Mouse (Mus musculus) forebrain, embryonic 13.5 days (tissue): Measurements from ENCODE around the gene Gm3138. TPM values are rescaled to one million over a fixed set of nuclear protein-coding genes. Genes with fewer than 3 reads are reported as not detected.
"Not testable (repeated sequence)": the region's sequence is repeated elsewhere in the genome, so short reads cannot be mapped to it uniquely, and the experiment has no call there.

Experiments
- ATAC-seq: fragments of 200-750 bp; cut with Nextera tagmentation; 2 replicates; pipeline ENCODE4 v1.8.0; 2017
- H3K27ac ChIP-seq: fragments of 300-500 bp; sonication (generic); 2 replicates; pipeline ENCODE4 v1.5.1; 2015; ENCODE audit warnings: inconsistent platforms, mild to moderate bottlenecking, moderate library complexity
- H3K27me3 ChIP-seq: fragments of 300-500 bp; sonication (generic); 2 replicates; pipeline ENCODE4 v1.6.1; 2015; ENCODE audit warnings: mild to moderate bottlenecking, inconsistent platforms
- H3K36me3 ChIP-seq: fragments of 300-500 bp; sonication (generic); 2 replicates; pipeline ENCODE4 v1.6.1; 2015; ENCODE audit warnings: mild to moderate bottlenecking, inconsistent platforms; ENCODE audit not compliant: poor library complexity, severe bottlenecking
- H3K4me1 ChIP-seq: fragments of 300-500 bp; sonication (generic); 2 replicates; pipeline ENCODE4 v1.6.1; 2015; ENCODE audit warnings: inconsistent platforms
- H3K4me2 ChIP-seq: fragments of 300-500 bp; sonication (generic); 2 replicates; pipeline ENCODE4 v1.6.1; 2015; ENCODE audit warnings: inconsistent platforms, mild to moderate bottlenecking, moderate library complexity
- H3K4me3 ChIP-seq: fragments of 300-500 bp; sonication (generic); 2 replicates; pipeline ENCODE4 v1.5.1; 2015; ENCODE audit warnings: mild to moderate bottlenecking, inconsistent platforms
- H3K9ac ChIP-seq: fragments of 300-500 bp; sonication (generic); 2 replicates; pipeline ENCODE4 v1.6.1; 2015; ENCODE audit warnings: mild to moderate bottlenecking, inconsistent platforms
- H3K9me3 ChIP-seq: fragments of 300-500 bp; sonication (generic); replicated peaks from 2 replicates; pipeline ENCODE4 v1.6.1; 2016; ENCODE audit warnings: inconsistent platforms
- WGBS: fragments of 180-500 bp; shearing (Covaris S2); methylation state at CpG from one replicate; pipeline ENCODE4 v1.1.7; 2015; 5-methylcytosine and 5-hydroxymethylcytosine counted together
- polyA plus RNA-seq: library from polyadenylated mRNA; unstranded; fragments of >200 nt; fragmentation: Nextera tagmentation; extraction: Ambion mirVana; gene quantifications from 2 replicates; pipeline ENCODE4 v1.2.1, GENCODE M21; 2015

Gene Gm3138
- not detected in 2 replicates for polyA plus RNA-seq

- ATAC-seq, H3K4me2 ChIP-seq, H3K4me1 ChIP-seq, H3K27ac ChIP-seq, H3K36me3 ChIP-seq, H3K27me3 ChIP-seq, H3K4me3 ChIP-seq, H3K9me3 ChIP-seq, H3K9ac ChIP-seq: not testable (repeated sequence)
- WGBS: no CpG with 5 or more reads among the region's 2 CpGs
Observed at GRCm38 (mm10) chr14:4249331-4249730, at the start of gene Gm3138. Gm3138 (plus strand) TSS chr14:4249631.

GRCm38 (mm10) chr14:4269238-4269950 lies 20.0 kb downstream of the Gm3138 start:
- not testable (repeated sequence) for H3K27ac ChIP-seq, H3K36me3 ChIP-seq, H3K9me3 ChIP-seq, H3K9ac ChIP-seq, H3K27me3 ChIP-seq, H3K4me3 ChIP-seq, ATAC-seq, H3K4me2 ChIP-seq, H3K4me1 ChIP-seq
- 88% methylated on average over 2 of the region's 2 CpGs for WGBS

- H3K27me3 ChIP-seq, H3K9me3 ChIP-seq, H3K9ac ChIP-seq, ATAC-seq, H3K4me2 ChIP-seq, H3K27ac ChIP-seq, H3K4me3 ChIP-seq, H3K36me3 ChIP-seq, H3K4me1 ChIP-seq: not testable (repeated sequence)
- WGBS: 93% methylated on average over 2 of the region's 3 CpGs
Observed at GRCm38 (mm10) chr14:4279828-4280227, 30.4 kb downstream of the Gm3138 start.

Other genes starting within 250 kb of the Gm3138 start
- gene Gm5796, start 225.7 kb upstream of the Gm3138 start, polyA plus RNA-seq: 0.90 and 1.5 TPM in 2 replicates
- not detected in 2 replicates for gene Gm3115, start 165.5 kb upstream of the Gm3138 start, polyA plus RNA-seq
- gene Gm8108, start 139.1 kb upstream of the Gm3138 start, polyA plus RNA-seq: 0.28 and 2.5 TPM in 2 replicates
- not detected in 2 replicates for gene Gm3127, start 84.6 kb upstream of the Gm3138 start, polyA plus RNA-seq
- gene Gm2974, start 67.1 kb upstream of the Gm3138 start, polyA plus RNA-seq: 2.4 and 3.9 TPM in 2 replicates
- not detected in 2 replicates for gene Gm3149, start 67.7 kb downstream of the Gm3138 start, polyA plus RNA-seq
- 2.2 and 3.5 TPM in 2 replicates for gene 2610042L04Rik, start 85.1 kb downstream of the Gm3138 start, polyA plus RNA-seq
- gene Gm3159, start 147.9 kb downstream of the Gm3138 start, polyA plus RNA-seq: not detected in 2 replicates
- gene Gm3164, start 165.8 kb downstream of the Gm3138 start, polyA plus RNA-seq: 1.9 and 2.3 TPM in 2 replicates
- 1.7 TPM in 1 of 2 replicates, not detected in the other for gene Gm3173, start 181.4 kb downstream of the Gm3138 start, polyA plus RNA-seq
- not detected in 2 replicates for gene Gm3182, start 232.1 kb downstream of the Gm3138 start, polyA plus RNA-seq